Mouse (Mus musculus): Measurements from ENCODE around the gene Aldh18a1.
"Not testable (repeated sequence)": the region's sequence is repeated elsewhere in the genome, so short reads cannot be mapped to it uniquely, and the experiment has no call there.

Gene Aldh18a1

GRCm38 (mm10) chr19:40586908-40587307, 1.4 kb downstream of the Aldh18a1 start:
- DNase-seq (ENCODE audit: low spot score): no peak

GRCm38 (mm10) chr19:40581662-40582061, 6.6 kb downstream of the Aldh18a1 start:
- DNase-seq (ENCODE audit: low spot score): no peak

DNA sequence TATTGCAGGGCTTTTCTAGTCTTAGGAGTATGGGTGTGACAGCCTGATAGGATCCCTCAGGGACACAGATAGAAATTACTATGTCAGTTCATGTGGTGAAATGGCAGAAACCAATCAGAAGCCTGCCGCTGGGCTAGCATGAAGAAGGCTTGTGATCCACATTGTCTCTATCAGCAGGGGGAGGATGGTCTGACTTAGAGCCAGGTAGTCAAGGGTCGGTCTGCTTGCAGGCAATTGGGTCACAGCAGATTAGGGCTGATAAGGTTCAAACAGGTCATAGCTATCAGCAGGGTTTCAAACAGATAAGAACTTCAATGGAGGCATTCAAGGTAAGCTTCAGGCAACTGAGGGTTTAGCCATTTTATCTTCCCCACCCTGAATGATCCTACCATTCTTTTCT, 7.4 kb downstream of the Aldh18a1 start:
- no peak for DNase-seq (ENCODE audit: low spot score)

- DNase-seq (ENCODE audit: low spot score): no peak
These were observed 12.8 kb downstream of the Aldh18a1 start for GRCm38 (mm10) chr19:40575438-40575837.

DNA sequence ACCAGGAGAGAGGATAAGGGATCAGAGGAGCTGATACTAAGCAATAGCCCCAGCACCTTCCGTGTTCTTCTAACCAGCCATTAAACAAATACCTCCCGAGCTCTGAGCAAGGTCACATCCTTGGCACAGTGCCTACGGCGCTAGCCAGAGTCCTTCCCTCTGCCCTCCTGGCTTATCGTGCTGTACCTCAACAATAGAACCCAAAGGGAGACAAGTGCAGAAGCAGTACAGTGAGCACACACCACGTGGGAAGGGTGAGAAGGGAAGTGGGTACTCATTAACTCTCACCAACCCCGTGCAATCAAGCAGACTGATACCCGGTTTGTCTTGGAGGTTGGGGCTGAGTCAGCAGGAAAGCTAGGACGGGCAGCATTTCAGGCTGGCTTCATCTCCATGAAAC, 17.5 kb downstream of the Aldh18a1 start:
- DNase-seq (ENCODE audit: low spot score): no peak

GRCm38 (mm10) chr19:40567616-40568015, 20.6 kb downstream of the Aldh18a1 start:
- DNase-seq (ENCODE audit: low spot score): no peak

GRCm38 (mm10) chr19:40563880-40564645, 24.2 kb downstream of the Aldh18a1 start:
- DNase-seq (ENCODE audit: low spot score): no peak

- DNase-seq (ENCODE audit: low spot score): not testable (repeated sequence)
These were observed 26.7 kb downstream of the Aldh18a1 start for GRCm38 (mm10) chr19:40561521-40561920.

DNA sequence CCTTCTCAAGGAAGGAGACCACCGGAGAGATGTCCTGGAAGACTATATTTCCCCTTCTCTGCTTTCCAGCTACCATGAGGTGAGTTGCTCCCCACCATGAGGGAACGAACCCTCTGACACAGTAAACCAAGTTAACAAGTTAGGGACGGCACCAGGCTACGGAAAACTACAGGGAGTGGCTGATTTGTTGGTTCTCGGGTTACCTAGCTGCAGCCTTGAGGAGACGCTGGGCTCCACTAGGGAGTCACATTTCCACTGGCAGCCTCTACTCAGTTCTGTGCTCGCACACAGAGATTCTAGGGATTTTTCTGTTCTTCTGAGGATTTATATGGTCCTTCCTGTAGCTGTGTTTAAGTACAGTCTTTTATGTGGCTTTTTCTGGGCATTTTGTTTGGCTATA, 32.2 kb downstream of the Aldh18a1 start:
- DNase-seq (ENCODE audit: low spot score): no peak

DNA sequence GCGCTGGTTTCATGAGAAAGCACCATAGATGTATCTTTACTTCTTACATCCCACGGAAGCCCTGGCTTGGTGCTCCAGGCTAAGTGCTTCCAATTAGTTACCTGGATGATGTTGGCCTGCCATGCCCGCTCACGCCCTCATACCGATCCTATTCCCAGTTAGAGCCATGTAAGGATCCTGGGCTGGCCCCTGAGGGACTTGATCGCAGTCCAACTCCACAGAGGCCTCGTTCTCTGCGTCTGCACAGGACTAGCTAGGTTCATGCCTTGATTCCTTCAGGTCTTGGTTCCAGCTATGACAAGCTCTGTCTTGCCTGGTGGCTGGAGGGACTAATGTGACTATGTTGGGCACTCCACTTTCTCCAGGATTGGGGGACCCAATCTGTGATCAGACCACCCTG, 33.1 kb downstream of the Aldh18a1 start:
- no peak for DNase-seq (ENCODE audit: low spot score)

DNA sequence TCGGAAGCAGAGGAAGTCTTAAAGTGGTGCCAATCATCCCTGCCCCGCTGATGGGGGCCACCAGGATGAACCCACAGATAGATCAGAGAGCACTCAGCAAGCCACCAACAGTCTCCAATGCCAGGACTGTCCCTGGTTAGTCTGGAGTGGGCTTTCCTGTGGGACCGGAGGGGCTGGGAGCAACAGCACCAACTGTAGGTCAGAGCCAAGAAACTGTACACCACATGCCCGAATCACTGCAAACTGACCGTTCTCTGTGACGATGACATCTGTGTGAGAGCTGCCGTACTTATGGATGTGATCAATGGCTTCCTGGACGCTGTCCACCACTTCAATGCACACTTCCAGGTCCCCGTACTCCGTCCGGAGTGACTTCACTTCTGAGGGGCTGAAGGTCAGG, 33.9 kb downstream of the Aldh18a1 start:
- no peak for DNase-seq (ENCODE audit: low spot score)

DNA sequence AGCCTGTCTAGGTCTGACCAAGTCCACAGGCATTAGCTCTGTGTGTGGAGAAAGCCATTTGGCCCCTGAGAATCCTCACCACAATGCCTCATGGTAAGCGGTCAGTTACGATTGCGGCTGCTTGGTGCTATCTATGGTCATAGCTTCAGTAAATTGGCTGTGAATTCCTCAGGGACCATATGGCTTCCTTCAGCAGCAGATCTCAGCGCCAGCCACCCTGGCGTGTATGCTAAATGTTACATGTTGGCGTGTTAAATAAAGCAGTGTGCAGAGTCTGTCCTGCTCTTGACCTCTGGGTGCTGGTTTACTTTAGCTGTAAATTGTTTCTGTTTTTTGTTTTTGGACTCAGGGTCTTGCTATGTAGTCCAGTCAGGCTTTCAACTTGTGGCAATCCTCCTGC, 34.4 kb downstream of the Aldh18a1 start:
- DNase-seq (ENCODE audit: low spot score): no peak

DNA sequence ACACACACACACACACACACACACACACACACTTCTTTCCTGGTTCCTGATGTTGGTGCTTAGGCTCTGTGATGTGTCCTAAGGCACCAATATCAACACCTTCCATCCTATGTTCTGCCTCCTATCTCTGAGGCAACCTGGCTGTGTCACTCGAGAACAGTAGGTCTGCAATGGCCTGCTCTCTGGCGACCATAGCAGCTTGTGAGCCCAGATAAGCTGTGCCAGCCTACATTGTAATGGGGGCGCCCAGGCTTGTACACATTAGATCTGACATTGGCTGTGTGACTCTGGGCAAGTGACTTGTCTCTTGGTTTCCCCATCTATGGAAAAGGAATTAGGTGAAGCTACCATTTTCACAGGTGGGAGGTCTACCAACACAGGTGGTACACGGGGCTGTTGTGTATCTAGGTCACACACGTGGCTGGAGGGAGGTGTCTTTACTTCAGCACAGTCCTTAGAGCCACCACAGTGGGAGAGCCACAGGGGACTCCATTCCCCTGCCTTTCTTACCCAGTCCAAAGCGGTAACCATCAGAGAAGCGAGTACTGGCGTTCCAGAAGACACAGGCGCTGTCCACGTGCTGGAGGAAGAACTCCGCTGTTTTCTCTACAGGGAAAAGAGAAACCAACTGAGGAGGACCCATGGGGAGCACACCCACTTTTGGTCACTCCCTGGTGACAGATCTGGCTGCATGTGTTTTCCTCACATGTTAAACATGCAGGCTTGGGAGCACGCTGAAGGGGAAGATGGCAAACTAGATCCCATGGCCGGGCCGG, 35.1 kb downstream of the Aldh18a1 start:
- DNase-seq (ENCODE audit: low spot score): no peak

GRCm38 (mm10) chr19:40549516-40550135, 38.6 kb downstream of the Aldh18a1 start:
- DNase-seq (ENCODE audit: low spot score): no peak

DNA sequence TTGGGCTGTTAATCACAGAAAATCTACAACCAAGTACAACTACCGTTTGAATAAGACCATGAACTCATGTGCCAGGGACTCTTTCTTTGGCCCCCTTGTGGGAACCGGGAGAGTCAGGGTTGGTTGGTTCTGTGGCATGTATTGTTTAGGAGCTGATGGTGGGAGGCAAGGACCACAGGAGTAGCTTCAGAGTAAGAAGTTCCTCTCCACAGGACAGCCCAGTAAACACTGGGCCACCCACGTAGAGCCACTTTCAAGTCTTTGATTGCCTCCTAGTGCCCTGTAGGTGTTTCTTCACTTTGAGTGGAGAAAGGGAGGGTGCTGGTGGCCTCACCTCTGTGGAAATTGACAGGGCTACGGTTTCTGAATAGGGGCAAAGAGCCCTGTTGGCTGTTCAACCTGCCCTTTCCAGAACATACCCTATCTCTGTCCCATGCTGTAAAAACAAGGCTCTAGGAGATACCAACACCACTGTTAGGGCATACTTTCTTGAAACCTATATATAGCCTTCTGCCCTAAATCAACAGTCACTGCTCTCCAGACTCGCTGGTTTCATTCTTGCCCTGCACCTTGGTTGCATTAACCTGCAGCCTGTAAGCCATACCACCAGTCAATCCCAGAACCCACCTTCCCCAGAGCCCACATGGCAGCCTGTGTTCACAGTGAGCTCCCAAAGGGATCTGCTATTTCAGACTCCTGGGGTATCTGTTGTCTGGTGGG, 39.3 kb downstream of the Aldh18a1 start:
- no peak for DNase-seq (ENCODE audit: low spot score)

GRCm38 (mm10) chr19:40548386-40548785, 39.9 kb downstream of the Aldh18a1 start:
- no peak for DNase-seq (ENCODE audit: low spot score)

DNA sequence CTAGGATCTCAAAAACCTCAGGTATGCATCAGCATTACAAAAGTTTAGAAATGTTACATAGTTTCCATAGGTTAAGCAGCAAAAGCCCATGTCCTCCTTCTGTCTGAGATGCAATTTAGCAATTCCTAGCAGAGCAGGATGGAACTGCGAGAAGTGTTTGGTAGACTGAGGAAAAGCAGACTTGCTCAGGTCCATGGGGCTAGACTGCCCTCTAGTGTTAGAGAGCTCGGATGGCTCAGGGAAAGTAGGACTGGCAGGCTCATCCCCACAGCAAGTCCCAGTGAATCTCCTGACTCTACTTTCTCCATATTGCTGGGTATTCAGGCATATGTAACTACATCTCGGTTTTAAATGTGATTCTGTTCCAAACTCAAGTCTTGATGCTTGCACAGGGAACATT, 43.4 kb downstream of the Aldh18a1 start:
- DNase-seq (ENCODE audit: low spot score): peak; percentile 69

GRCm38 (mm10) chr19:40542776-40543175, 45.5 kb downstream of the Aldh18a1 start:
- DNase-seq (ENCODE audit: low spot score): no peak

GRCm38 (mm10) chr19:40536526-40536925, 51.7 kb downstream of the Aldh18a1 start:
- no peak for DNase-seq (ENCODE audit: low spot score)

- no peak for DNase-seq (ENCODE audit: low spot score)
These were observed 55.7 kb downstream of the Aldh18a1 start for GRCm38 (mm10) chr19:40532525-40532924.

DNA sequence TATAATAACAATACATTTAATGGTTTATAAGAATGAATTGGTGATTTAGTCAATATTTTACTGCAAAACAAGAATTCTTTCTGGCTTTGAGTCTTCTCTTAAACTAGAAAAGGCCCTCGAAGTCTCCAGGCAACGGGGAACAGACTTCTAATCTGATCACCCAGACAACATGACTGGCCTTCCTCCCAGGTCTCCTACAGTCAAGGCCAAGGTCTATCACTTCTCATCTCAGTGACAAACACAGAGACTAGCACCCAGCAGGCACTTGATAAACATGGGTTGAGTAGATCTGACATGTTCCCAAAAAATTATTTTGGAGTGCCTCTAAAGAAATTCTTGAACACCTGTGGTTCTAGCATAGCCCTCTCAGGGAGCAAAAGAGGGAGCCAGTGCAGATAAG, 57.9 kb downstream of the Aldh18a1 start:
- no peak for DNase-seq (ENCODE audit: low spot score)

GRCm38 (mm10) chr19:40528254-40528653, 60.0 kb downstream of the Aldh18a1 start:
- DNase-seq (ENCODE audit: low spot score): no peak
